Mouse (Mus musculus): ENCODE results near the gene Zfp418. TPM values are rescaled to one million over a fixed set of nuclear protein-coding genes. Genes with fewer than 3 reads are reported as not detected.
"Not testable (repeated sequence)": the region's sequence is repeated elsewhere in the genome, so short reads cannot be mapped to it uniquely, and the experiment has no call there.

Zfp418 gene
- polyA plus RNA-seq (2012; rRNA removed) = 0.70 and 1.1 TPM in 2 replicates

DNA sequence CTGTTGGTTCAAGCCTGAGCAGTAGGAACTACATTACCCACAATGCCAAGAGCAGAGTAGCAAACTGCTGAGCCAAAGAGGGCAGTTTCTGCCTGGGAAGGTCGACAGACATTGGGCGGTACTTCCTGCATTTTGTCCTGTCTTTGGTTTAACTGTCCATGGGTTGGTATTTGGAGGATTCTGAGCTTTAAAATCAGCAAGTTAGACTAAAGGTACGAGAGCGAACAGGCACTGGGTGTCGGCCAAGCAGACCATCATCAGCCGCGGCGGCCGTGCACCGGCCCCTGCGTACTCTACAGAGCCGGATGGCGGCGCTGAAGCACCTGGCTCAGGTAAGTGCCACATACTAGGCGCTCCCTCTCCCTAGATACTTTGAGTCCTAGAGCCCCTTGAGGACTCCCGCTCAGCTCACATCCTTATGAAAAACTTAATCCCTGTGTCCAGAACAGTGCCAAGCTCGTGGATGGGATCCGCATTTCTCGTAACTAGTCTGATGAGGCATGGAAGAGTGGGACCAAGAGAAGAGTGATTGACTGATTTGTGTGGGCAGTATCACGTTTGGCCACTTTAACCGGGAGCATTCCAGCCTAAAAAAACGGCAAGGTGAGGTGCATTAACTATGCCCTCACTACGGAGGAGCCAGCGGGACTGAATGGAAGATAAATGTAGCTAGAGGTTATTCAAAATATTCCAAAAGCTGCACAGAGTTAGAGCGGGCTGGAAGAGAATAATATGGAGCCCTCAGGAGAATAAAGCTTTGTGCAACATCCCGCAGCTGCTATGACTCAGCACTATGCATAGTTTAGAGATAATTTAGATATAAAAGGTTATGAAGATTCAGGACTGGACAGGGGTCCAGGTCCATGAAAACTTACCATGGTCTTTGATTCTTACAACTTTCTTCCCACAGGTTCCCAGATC lies at the start of gene Zfp418:
TSS of gene Zfp418 (plus strand) at position 104 of the 921 bp plus-strand sequence.
- DNase-seq (ENCODE audit: low read depth) = peak; percentile 44

DNA sequence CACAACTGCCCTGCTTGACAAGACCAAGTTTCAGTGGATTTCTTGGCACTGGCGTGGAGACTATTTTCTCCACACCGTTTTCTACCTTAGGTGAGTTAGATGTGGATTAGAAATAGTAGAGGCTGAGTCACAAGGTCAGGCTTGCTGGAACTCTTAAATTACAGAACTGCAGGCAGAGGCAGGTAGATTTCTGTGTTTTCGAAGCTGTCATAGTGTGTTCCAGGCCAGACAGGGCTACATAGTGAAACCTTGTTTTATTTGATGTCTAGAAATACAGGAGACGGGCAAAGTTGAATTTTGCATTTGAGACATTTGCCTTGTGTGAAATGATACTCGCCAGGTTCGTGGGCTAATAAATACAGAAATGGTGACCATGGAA lies 49.5 kb upstream of the Zfp418 start:
- DNase-seq (ENCODE audit: low read depth) = no peak

DNA sequence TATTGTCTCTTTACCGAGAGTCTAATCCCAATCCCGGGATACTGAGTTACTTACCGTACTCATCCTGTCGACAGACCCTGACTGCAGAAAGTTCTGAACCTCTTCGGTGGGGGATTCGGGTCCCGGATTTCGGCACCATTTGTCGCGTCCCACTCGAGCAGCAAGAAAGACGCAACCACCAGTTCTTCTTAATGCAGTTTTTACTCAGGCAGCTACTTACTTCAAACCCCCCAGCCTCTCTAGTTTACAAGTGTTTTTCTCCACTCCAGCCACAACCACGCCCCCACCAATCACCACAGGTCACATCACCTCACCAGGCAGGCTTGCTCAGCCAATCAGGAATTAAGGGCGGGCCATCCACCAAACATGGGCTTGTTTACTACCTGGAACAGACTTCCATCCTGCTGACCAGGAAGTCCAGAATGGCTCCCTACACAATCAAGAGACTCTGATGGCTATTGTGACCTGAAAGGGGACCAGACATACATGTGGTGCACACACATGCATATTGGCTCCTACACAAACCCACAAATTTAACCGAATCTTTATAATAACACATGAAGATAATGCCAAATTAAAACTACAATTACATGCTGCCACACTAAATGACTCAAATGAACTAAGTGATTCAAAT lies 40.5 kb upstream of the Zfp418 start:
- not testable (repeated sequence) for DNase-seq (ENCODE audit: low read depth)

DNA sequence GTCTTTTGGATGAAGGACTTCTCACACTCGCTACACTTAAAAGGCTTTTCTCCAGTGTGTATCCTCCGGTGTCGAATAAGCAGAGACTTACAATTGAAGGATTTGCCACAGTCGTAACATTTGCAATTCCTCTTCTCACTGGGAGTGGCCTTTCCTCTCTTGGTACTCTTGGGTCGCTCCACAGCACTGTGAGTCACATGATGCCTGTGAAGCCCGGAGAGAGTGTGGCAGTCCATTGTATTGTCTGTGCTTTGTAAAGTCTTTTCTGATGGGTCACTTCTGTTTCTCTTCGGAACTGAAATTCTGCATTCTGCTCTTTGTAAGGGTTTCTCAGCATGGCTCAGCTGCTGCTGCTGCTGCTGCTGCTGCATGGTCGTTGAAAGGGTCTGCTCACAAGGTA lies 38.4 kb upstream of the Zfp418 start:
- DNase-seq (ENCODE audit: low read depth) = no peak

DNA sequence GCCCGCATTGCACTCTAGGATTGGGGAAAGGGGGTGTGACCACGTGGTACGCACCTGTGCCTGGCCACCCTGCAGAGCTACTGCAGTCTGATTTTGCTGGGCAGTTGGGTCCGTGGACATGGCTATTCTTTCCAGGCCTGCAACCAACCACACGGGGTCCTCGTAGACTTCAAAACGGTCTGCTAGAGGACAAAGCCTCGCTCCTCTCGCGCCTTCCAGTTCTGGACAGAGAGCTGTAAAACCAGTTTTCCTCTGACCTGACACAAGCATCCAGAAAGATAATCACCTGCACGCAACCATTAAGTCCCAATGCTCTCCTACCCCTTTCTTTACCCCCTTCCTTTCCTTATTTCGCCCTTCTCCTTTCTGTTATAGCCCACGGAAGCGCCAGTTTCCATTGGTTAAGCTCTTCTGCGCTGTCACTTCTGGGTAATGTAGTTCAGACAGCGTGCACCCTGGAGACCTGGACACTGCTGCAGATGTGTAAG lies 34.7 kb upstream of the Zfp418 start, which contains the start of gene Zfp773:
TSS of gene Zfp773 (minus strand) at position 377 of the 488 bp plus-strand sequence.
- peak; percentile 9 for DNase-seq (ENCODE audit: low read depth)

DNA sequence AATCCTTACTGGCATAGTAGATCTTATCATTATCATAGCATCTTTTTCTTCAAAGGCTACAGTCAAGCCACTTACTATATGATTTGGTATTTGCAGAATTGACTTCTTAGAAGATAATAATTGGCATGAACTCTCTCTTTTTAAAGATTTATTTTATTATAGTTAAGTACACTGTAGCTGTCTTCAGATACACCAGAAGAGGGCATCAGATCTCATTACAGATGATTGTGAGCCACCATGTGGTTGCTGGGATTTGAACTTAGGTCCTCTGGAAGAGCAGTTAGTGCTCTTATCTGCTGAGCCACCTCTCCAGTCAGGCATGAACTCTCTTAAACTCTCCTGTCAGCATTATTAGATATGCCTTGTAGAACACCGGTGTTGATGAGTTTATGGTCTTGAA lies 26.9 kb upstream of the Zfp418 start:
- no peak for DNase-seq (ENCODE audit: low read depth)

DNA sequence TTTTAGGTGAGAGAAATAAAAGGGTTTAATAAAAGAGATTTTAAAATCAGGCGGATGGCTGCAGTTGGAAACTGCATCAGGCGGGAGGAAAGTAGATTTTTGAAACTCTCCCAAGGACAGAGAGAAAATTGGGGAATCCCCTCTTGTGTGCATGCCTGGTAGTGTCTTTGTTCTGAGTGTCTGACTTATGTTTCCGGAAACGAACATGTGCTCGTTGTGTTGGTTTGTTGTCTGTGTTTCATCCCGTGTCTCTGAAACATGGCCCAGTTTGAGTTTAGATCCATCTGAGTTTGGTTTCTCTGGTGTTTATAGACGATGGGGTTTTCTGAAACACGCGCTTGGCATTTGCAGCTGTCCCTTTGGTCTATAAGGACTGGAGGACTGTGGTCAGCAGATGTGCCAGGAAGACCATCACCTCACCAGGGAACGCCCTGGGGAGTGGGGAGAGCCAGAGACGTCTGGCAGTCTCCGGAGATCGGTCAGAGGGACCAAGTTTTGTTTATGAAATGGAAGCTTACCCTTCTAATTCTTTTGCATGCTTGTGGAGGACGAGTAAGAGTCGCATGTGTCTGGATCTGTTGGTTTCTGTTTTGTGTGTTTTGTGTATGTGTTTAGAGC lies 25.0 kb upstream of the Zfp418 start:
- DNase-seq (ENCODE audit: low read depth) = no peak

DNA sequence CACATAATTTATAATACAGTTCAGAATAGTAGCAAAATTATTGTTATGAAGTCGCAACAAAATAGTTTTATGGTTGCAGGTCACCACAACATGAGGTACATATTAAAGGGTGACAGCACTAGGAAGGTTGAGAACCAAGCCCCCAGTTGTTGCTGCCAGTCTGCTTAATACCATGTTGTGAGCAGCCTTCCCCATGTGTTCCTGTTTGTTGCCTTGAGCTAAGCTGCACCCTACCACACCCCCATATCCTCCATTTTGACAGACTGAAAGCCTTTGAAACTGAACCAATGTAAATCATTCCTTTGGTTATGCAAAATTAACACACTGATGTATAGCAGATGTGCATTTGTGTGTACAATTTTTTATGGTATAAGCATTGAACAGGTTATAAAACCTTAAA lies 14.8 kb downstream of the Zfp418 start:
- no peak for DNase-seq (ENCODE audit: low read depth)

DNA sequence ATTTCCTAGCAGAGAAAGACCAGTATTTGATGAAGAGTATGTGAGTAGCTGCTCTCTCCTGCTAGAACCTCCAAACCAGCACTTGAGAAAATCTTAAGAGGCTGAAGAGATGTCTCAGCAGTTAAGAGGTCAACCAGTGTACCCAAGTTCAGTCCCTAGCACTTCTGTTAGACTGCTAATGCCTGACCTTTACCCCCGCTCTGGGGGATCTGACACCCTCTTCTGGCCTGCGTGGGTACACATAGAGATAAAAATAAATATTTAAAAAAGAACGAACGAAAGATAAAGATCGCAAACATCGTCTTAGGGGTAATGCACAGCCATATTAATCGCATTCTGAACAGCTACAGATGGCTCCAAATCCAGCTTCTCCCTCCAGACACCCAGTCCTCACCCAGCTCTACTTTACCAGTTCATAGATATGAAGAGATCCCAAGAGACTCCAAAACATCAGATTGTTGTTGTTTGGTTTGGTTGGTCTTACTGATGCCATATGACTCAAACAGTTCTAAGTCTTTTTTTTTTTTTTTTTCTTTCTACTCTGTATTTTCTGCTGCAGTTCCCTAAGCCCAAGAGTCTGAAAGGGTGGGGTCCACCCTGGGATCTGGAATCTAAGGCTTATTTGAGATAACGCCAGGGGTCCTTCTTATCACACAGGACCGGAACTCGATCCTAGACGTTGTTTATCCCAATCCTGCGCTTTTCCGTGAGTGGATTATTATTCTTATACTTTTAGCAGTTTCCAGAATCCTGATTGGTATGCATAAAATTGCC lies 16.5 kb downstream of the Zfp418 start:
- DNase-seq (ENCODE audit: low read depth) = no peak

DNA sequence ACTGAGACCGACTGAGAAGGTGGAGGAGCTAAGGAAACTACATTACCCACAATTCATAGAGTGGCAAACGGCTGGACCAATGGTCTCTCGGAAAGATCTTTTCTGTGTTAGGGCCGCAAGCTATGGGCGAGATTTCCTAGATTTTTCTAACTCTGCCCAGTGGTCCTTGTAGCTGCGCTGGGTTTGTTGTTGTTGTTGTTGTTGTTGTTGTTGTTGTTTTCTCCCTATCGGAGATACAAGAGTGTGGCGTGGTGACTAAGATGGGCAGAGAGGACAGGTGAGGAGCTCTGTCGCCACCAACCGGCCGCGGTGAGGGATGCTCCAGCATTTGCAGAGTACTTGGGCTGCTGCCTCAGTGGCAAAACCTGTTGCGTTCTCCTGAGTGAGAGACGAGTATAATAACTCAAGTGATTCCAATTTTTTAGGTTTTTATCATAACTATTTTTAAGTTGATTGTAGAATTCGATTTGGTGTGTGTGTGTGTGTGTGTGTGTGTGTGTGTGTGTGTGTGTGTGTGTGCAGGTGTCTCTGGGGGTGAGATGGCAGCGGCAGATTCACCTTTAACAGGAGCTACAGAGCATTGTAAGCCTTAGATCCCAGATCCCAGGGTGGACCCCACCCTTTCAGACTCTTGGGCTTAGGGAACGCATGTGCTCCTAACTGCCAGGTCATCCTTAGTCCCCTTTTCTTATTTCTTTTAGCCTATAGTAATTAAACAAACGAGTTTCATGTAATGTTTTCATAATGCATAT lies 17.2 kb downstream of the Zfp418 start:
- no peak for DNase-seq (ENCODE audit: low read depth)

DNA sequence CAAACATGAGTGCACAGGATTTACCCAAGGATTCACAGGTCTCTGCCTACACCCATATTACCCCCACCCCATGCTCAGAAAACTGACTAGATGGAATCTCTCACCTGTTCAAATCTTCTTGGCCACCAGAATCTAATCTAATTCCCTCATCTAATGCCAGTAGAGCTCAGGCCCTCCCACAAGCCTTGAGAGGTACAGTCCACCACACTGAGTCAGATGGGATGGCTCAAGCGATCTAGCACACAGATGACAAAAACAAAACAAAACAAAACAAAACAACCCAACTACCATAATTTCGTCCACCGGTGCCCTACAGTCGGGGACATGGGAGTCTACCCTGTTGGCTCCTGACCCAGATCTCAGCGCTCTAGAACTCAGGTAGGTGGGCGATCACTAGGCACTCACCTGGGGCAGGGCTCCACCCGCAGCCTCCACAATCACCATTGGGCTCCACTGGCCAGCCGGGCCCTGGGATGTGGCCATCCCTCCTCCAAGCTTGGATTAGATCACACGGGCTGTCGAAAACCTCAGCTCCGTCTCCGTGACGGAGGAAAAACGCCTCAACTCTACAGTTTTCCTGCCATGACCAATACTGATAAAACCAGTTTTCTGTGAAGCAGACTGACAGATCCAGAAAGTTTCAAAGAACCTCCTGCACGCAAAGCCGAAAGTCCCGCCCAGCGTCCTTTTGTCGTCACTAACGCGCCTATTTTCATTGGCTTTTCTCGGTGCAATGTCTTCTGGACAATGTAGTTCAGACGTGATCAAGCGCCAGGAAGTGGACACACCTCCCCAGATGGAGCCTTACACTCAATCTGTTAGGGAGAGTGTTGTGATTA lies 38.4 kb downstream of the Zfp418 start, which contains the start of gene Zfp772:
TSS of gene Zfp772 (minus strand) at position 686 of the 839 bp plus-strand sequence.
- DNase-seq (ENCODE audit: low read depth) = not testable (repeated sequence)

Other genes starting within 250 kb of the Zfp418 start
- gene Aurkc, start 176.0 kb upstream of the Zfp418 start, polyA plus RNA-seq (2012; rRNA removed) = not detected in 2 replicates
- gene Zfp954, start 49.8 kb upstream of the Zfp418 start, polyA plus RNA-seq (2012; rRNA removed) = 7.3 and 8.5 TPM in 2 replicates
- gene Zfp773, start 34.6 kb upstream of the Zfp418 start, polyA plus RNA-seq (2012; rRNA removed) = 0.14 and 0.23 TPM in 2 replicates
- gene Zfp772, start 38.7 kb downstream of the Zfp418 start, polyA plus RNA-seq (2012; rRNA removed) = 2.2 TPM in 2 replicates
- gene Vmn2r29, start 76.0 kb downstream of the Zfp418 start, polyA plus RNA-seq (2012; rRNA removed) = 0.26 and 0.89 TPM in 2 replicates
- gene Gm45844, start 107.0 kb downstream of the Zfp418 start, polyA plus RNA-seq (2012; rRNA removed) = 1.4 TPM in 2 replicates
- gene Clcn4, start 129.5 kb downstream of the Zfp418 start, polyA plus RNA-seq (2012; rRNA removed) = 30.9 and 34.8 TPM in 2 replicates
- gene Vmn2r30, start 166.3 kb downstream of the Zfp418 start, polyA plus RNA-seq (2012; rRNA removed) = not detected in 2 replicates
- 0.37 TPM in 1 of 2 replicates, not detected in the other for gene Gm45783, start 203.2 kb downstream of the Zfp418 start, polyA plus RNA-seq (2012; rRNA removed)
- not detected in 2 replicates for gene Vmn2r31, start 228.4 kb downstream of the Zfp418 start, polyA plus RNA-seq (2012; rRNA removed)